Mouse (Mus musculus): ENCODE results near the gene Ccdc85c. TPM values are rescaled to one million over a fixed set of nuclear protein-coding genes. Genes with fewer than 3 reads are reported as not detected.

Ccdc85c gene
- 5.4 and 6.2 TPM in 2 replicates for polyA plus RNA-seq (2016; fragmentation: Nextera tagmentation; extraction: Ambion mirVana)

DNA sequence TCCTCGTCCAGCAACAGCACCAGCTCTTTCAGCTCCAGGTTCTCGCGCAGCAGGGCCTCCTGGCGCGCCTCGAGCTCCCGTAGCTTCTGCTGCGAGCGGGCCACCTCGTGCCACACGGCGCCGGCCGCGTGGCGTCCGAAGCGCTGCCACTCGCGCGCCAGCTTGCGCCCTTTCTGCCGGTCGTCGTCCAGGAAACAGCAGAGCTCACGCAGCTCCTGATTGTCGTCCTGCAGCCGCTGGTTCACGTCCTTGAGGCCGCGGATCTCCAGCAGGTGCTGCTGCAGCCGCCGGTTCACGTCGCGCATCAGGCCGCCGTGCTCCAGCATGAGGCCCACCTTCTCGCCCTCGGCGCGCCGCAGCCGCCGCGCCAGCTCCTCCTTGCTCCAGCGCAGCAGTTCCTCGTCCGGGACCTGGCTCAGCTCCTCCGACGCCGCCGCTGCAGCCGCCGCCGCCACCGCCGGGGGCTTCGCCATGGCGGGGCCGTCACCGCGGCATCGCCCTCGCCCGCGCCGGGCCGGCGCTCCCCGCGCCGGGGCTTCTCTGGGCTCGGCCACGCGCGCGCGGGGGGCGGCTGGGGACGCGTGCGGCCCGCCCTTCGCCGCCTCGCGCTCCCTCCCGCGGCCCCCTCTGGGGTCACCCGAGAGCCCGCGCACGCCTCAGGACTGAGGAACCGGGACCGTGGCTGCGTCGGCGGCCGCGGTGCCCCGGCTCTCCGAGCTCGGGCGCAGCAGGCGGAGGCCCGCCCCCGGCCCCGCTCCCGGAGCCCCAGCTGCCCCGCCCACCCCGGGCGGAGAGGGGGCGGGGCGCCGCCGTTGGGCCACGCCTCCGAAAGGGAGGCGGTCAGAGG lies at the start of gene Ccdc85c:
TSS of gene Ccdc85c (minus strand) at position 765 of the 847 bp plus-strand sequence.
- Histone ChIP-seq H3K4me3 (peak within 1 kb of the TSS; percentile 68), H3K27me3 (ENCODE audit: low read depth, poor library complexity, severe bottlenecking) (peaks cover 51% of the 10 kb centered on the region), H3K36me3 (0 out of 2 replicates have a peak, but pooled peaks cover 3% of the 10 kb centered on the region), H3K9me3 (replicated peaks) (no peaks in the 10 kb centered on the region), H3K27ac (peak within 1 kb of the TSS; percentile 93), H3K4me1 (peaks cover 81% of the 10 kb centered on the region)
- DNase-seq (ENCODE audit: low spot score) = peak; percentile 74
- WGBS = 1% methylated on average over 116 of the region's 120 CpGs

DNA sequence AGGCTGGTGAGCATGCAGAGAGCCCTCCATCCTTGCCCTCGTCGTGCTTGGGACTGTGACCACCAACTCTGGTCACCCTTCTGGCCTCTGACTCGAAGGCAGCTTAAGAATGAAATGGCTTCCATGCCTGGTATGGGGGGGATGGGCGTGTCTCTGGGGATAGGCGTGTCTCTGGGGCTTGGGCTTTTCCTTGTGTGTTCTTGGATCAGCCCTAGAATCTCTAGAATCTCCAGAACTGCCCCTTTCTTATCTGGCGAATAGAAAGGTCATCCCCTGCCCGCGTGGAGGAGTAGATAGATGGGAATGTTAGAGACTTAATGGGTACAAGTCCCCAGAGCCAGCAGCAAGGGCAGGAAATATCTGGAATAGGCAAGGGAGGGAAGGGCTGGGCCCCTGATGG lies 44.9 kb upstream of the Ccdc85c start:
- no peak for DNase-seq (ENCODE audit: low spot score)
- WGBS = 15% methylated on average over 8 of the region's 8 CpGs
- peaks cover 78% of the 10 kb centered on the region for H3K27me3 ChIP-seq (ENCODE audit: low read depth, poor library complexity, severe bottlenecking)
- H3K4me1 ChIP-seq = peaks cover 29% of the 10 kb centered on the region
- no peak overlapping the region for H3K4me3 ChIP-seq
- no peaks in the 10 kb centered on the region for H3K36me3 ChIP-seq
- H3K9me3 ChIP-seq (replicated peaks) = no peaks in the 10 kb centered on the region
- H3K27ac ChIP-seq = no peak overlapping the region

DNA sequence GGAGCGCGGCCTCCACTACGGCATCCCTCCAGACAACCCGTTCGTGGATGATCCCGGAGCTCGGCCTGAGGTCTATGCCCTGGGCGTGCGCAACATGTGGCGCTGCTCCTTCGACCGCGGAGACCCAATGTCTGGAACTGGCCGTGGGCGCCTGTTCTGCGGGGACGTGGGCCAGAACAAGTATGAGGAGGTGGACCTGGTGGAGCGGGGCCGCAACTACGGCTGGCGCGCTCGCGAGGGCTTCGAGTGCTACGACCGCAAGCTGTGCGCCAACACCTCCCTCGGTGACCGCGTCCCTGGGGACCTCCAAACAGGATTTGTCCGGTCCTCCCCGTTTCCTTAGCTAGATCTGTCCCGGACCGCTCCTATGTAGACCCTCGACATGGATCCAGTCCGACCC lies 43.3 kb upstream of the Ccdc85c start:
- H3K4me3 ChIP-seq = peak overlapping the region; percentile 38
- H3K36me3 ChIP-seq = no peaks in the 10 kb centered on the region
- H3K9me3 ChIP-seq (replicated peaks) = no peaks in the 10 kb centered on the region
- WGBS = 7% methylated on average over 37 of the region's 37 CpGs
- H3K27me3 ChIP-seq (ENCODE audit: low read depth, poor library complexity, severe bottlenecking) = peaks cover 77% of the 10 kb centered on the region
- H3K4me1 ChIP-seq = peaks cover 29% of the 10 kb centered on the region
- H3K27ac ChIP-seq = no peak overlapping the region
- peak; percentile 58 for DNase-seq (ENCODE audit: low spot score)

DNA sequence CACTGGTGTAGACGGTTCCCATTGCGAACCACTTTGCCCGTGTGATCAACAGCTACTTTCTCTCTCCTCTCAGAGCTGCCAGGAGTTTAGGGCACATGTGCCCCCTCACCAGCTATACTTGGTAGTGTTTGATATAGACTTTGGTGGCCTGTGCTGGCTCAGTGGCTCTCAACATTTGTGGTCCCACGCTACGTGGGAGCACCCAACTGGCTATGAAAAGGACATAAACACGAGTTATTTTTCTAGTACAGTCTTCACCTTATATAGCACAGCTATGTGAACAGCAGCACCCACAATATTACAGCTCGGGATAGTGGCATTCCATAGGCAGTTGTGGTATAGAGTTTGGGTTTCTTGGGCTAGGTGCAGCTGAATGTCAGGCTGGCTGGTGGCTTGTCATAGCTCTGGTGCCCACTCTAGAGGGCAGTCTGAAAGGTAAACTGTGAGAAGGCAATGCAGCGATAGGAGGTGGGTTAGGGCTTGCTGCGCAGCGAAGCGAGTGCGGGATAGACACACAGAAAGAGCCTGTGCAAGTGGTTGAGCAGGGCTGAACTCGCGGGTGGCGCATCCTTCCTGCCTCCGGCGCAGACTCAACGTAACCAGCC lies 42.7 kb upstream of the Ccdc85c start:
- Histone ChIP-seq H3K4me1 (peaks cover 30% of the 10 kb centered on the region), H3K27ac (no peak overlapping the region), H3K4me3 (peak overlapping the region; percentile 38), H3K9me3 (replicated peaks) (no peaks in the 10 kb centered on the region), H3K27me3 (ENCODE audit: low read depth, poor library complexity, severe bottlenecking) (peaks cover 74% of the 10 kb centered on the region), H3K36me3 (no peaks in the 10 kb centered on the region)
- WGBS = 13% methylated on average over 18 of the region's 18 CpGs
- DNase-seq (ENCODE audit: low spot score) = no peak

DNA sequence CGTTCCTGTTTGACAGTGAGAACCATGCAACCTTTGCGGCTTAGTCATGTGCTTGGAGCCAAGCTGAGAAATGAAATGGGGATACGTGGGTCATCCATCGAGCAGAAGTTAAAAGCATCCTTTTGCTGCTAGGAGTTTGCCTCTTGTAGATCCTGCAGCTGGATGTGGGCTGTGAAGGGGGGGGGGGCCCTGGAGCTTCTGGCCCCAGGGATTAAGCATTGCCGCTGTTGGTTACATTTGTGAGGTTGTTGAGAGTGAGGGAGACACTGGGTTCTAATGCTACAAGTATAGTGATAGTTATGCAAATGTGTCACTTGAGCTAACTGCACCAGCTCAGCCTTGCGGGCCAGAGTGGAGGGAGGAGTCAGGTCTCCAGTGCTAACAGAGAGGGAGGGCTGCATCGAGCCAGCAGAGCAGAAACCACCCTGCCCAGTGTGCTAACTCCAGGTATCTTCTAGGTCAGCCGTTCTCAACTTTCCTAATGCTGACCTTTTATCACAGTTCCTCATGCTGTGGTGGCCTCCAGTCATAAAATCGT lies 42.0 kb upstream of the Ccdc85c start:
- H3K9me3 ChIP-seq (replicated peaks) = no peaks in the 10 kb centered on the region
- H3K27ac ChIP-seq = no peak overlapping the region
- no peak overlapping the region for H3K4me3 ChIP-seq
- 6% methylated on average over 9 of the region's 9 CpGs for WGBS
- H3K4me1 ChIP-seq = peaks cover 37% of the 10 kb centered on the region
- no peaks in the 10 kb centered on the region for H3K36me3 ChIP-seq
- DNase-seq (ENCODE audit: low spot score) = no peak
- H3K27me3 ChIP-seq (ENCODE audit: low read depth, poor library complexity, severe bottlenecking) = peaks cover 71% of the 10 kb centered on the region

DNA sequence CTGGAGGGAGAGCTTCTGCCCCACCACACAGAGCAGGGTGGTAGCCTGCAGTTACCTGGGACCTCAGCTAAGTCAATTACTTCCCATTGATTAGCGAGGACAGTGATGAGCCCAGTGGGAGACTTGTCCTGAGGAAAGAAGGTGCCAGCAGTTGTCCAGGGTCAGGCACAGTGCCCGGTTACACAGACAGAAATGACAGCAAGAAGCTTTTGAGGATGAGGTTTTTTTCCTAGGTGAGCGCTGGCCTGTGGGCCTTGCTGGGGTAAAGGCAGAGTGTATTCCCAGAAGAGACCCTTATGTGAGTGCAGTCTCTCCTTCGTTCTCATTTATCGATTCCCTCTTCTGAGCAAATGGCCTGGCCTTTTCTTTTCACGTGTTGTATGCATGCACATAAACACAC lies 41.4 kb upstream of the Ccdc85c start:
- 31% methylated on average over 6 of the region's 6 CpGs for WGBS
- Histone ChIP-seq H3K4me3 (no peak overlapping the region), H3K36me3 (no peaks in the 10 kb centered on the region), H3K4me1 (peaks cover 37% of the 10 kb centered on the region), H3K27ac (no peak overlapping the region), H3K27me3 (ENCODE audit: low read depth, poor library complexity, severe bottlenecking) (peaks cover 65% of the 10 kb centered on the region), H3K9me3 (replicated peaks) (no peaks in the 10 kb centered on the region)
- no peak for DNase-seq (ENCODE audit: low spot score)

DNA sequence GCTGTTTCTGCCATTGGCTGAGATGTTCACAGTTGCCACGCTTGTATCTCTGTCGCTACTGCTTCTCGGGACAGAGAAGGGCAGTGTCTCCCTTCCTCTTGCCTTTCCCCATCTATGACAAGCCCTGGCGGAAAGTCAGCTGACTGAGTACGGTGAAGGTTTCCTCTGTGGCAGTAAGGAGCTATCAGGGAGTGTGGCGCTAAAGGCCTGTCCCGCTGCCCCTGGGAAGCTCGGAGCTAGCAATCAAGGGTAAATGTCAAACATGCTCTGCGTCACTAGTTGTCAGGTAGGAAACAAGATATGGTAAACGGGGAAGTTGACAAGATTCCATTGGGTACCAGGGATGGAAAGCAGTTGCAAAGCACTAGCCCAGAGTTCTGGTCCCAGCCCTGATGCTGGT lies 40.6 kb upstream of the Ccdc85c start:
- Histone ChIP-seq H3K27me3 (ENCODE audit: low read depth, poor library complexity, severe bottlenecking) (peaks cover 59% of the 10 kb centered on the region), H3K4me3 (no peak overlapping the region), H3K27ac (no peak overlapping the region), H3K9me3 (replicated peaks) (no peaks in the 10 kb centered on the region), H3K4me1 (peaks cover 36% of the 10 kb centered on the region), H3K36me3 (no peaks in the 10 kb centered on the region)
- DNase-seq (ENCODE audit: low spot score) = no peak
- WGBS = 44% methylated on average over 10 of the region's 10 CpGs

DNA sequence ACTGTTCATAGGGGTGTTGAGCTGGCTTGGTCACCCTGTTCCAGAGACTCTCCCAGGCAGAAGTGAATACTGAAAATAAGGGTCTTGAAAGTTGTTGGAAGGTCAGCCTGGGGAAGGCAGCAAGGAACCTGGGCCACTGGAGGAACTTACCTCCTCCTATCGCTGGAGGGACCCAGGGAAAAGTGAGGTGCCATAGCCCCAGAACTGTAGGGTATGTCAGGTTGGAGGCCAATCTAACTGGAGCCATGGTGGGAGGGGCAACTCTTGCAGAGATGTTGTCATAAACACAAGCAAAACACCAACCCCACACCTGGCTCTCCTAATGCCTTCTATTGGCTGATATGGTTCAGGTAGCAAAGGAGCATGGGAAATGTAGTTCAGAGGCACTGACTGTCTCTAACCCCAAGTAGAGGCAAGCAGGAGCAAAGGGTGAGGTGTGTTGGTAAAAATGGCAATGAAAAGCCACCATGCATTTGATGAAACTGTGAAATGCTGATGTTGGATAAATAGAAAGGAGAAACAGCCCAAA lies 38.1 kb upstream of the Ccdc85c start:
- no peak for DNase-seq (ENCODE audit: low spot score)
- Histone ChIP-seq H3K4me3 (no peak overlapping the region), H3K36me3 (no peaks in the 10 kb centered on the region), H3K27ac (no peak overlapping the region), H3K27me3 (ENCODE audit: low read depth, poor library complexity, severe bottlenecking) (peaks cover 55% of the 10 kb centered on the region), H3K9me3 (replicated peaks) (no peaks in the 10 kb centered on the region), H3K4me1 (peaks cover 25% of the 10 kb centered on the region)
- WGBS = 92% methylated on average over 1 of the region's 1 CpGs

DNA sequence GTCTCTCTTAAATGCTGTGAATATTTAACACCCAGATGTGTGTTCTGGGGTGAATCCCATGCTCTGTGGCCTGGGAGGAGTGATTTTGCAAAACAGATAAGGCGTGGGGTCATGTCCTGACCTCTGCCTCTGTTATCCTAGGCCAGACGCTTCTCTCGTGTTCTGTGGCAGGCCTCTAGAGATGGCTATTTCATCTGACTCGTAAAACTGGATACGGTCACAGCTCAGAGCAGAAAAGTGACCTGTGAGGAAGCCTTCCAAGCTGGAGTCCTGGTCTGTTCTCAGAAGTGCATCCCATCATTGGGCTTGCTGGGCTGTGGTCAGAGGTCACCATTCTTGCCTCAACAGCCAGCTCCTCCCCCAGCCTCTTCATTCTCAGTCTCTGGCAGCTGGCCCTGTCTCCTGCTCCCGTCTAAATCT lies 37.2 kb upstream of the Ccdc85c start:
- Histone ChIP-seq H3K9me3 (replicated peaks) (no peaks in the 10 kb centered on the region), H3K4me3 (no peak overlapping the region), H3K4me1 (peaks cover 17% of the 10 kb centered on the region), H3K27ac (no peak overlapping the region), H3K27me3 (ENCODE audit: low read depth, poor library complexity, severe bottlenecking) (peaks cover 55% of the 10 kb centered on the region), H3K36me3 (no peaks in the 10 kb centered on the region)
- 20% methylated on average over 6 of the region's 6 CpGs for WGBS
- DNase-seq (ENCODE audit: low spot score) = no peak

DNA sequence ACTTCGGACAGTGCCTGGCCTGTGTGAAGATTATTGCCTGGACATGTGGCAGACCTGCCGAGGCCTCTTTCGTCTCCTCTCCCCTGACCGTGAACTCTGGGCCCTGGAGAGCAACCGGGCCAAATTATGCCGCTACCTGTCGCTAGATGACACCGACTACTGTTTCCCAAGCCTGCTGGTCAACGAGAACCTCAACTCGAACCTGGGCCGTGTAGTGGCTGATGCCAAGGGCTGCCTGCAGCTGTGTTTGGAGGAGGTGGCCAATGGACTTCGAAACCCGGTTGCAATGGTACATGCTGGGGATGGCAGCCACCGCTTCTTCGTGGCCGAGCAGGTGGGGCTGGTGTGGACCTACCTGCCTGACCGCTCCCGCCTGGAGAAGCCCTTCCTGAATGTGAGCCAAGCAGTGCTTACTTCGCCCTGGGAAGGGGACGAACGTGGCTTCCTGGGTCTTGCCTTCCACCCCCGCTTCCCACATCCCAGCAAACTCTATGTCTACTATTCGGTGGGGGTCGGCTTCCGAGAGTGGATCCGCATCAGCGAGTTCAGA lies 36.6 kb upstream of the Ccdc85c start:
- Histone ChIP-seq H3K27me3 (ENCODE audit: low read depth, poor library complexity, severe bottlenecking) (peaks cover 55% of the 10 kb centered on the region), H3K9me3 (replicated peaks) (no peaks in the 10 kb centered on the region), H3K4me1 (peaks cover 12% of the 10 kb centered on the region; the same call in 1 of the 2 replicates), H3K27ac (0 out of 2 replicates have a peak overlapping the region, but pooled peaks have one; percentile 10), H3K36me3 (no peaks in the 10 kb centered on the region), H3K4me3 (no peak overlapping the region)
- no peak for DNase-seq (ENCODE audit: low spot score)
- WGBS = 92% methylated on average over 27 of the region's 27 CpGs

DNA sequence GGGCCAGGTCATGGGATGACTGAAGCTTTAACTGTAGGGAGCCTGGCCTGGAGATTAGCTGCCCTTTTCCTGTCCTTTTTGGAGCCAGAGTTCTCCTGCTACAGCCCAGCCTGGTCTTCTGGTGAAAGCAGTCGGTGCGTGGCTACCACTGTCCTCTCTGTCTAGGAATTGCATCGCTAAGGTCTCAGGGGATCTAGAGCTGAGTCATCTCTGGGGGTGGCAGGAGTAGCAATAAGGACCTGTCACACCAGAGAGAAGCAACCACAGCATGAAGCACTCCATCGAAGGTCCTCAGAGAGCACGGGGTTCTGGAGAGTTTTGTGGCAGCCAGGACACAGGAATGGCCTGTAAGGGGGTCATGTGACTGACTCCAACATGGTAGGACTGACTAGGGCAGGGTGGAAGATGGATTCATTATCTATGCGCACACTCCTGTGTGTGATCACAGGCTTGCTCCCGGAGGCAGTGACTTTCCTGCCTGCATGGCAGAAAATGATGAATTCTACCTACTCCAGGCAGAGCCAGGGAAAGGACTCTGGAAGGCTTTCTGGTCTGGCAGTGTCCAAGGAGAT lies 35.3 kb upstream of the Ccdc85c start:
- peaks cover 24% of the 10 kb centered on the region for H3K4me1 ChIP-seq

DNA sequence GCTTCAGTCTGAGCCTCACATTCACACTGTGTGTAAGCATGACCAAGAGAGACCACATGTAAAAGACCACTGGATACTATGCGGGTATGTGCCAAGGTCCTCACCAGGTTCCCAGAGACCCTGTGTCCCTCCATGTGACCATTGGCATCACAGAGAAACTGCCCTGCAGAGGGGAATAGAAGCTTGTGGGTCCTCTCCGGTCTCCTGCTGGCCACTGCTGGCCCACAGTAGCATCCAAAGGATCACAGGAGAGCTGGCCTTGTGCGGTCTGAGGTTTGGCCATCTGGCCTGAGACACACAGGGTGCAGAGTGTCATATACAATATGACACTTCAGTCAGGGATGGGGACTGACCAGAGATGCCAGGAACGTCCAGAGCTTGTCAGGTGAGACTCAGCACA lies 34.8 kb upstream of the Ccdc85c start:
- Histone ChIP-seq H3K9me3 (replicated peaks) (no peaks in the 10 kb centered on the region), H3K27me3 (ENCODE audit: low read depth, poor library complexity, severe bottlenecking) (peaks cover 56% of the 10 kb centered on the region), H3K27ac (no peak overlapping the region), H3K4me3 (no peak overlapping the region), H3K36me3 (no peaks in the 10 kb centered on the region), H3K4me1 (peaks cover 26% of the 10 kb centered on the region)
- DNase-seq (ENCODE audit: low spot score) = no peak
- 85% methylated on average over 4 of the region's 4 CpGs for WGBS

More for the DNA sequence above, 35.3 kb upstream of the Ccdc85c start:
- DNase-seq (ENCODE audit: low spot score) = no peak
- Histone ChIP-seq H3K9me3 (replicated peaks) (no peaks in the 10 kb centered on the region), H3K27me3 (ENCODE audit: low read depth, poor library complexity, severe bottlenecking) (peaks cover 55% of the 10 kb centered on the region), H3K4me3 (no peak overlapping the region), H3K36me3 (no peaks in the 10 kb centered on the region), H3K27ac (no peak overlapping the region)
- WGBS = 81% methylated on average over 7 of the region's 7 CpGs
